Mouse (Mus musculus) kidney, postnatal 4 days (tissue): ENCODE data around the gene Gatad2a.

Experiments used
- DNase-seq, 2 experiments: peaks; one replicate each; pipeline ENCODE4 v3.0.0; 2021; ENCODE audit warnings: mixed read lengths in 2 of 2

Gene Gatad2a

DNA sequence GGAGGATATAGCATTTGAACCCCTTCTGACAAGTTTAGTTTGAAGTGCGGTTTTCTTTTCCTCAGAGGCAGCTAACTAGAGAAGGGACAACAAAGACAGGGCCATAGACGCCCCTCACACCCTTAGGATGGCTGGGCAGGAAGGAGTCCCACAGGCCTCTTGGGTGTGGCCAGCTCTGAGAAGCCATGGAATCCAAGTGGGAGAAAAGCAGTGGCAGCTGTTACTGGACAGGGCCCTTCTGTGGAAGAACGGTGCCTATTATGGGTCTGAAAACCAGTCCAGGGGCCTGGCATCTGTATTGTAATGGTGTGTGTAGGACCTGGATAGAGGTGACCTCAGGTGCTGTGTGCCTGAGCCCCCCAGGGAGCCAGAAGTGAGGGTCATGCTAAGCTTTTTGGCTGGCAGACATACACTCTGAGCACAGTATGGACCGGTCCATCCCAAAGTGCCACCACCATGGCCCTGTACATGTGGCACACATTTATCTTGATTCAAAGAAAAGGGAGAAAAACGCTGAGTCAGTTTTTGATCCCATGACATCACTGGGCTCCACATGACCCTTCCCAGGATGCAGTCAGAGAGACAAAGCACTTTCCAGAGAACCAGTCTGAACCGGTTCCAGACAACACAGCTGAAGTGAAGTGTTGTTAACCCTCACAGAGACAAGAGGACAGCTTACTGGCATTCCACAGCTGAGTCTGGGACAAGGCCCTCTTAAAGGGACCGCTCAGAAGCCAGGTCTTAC is 60.0 kb downstream of the Gatad2a start:
- DNase-seq: peak; percentile 43 to 71

DNA sequence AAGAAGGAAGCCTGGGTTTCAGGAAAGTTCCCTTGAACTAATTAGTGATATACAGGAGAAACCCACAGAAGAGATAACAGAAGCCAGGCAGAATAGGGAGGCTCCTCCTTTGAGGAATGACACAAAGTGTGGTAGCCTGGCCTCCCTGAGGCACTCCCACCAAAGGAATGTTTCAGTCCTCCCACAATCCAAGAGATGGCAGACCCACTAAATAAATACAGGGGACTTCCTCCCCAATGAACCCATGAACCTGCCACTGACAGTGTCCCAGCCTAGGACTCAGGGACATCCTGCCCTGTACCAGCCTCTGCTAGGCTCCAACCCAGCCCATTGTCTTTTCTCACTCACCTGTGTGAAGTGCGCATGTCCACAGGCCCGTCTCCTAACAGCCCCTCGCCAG is 60.8 kb downstream of the Gatad2a start:
- no peak for DNase-seq

DNA sequence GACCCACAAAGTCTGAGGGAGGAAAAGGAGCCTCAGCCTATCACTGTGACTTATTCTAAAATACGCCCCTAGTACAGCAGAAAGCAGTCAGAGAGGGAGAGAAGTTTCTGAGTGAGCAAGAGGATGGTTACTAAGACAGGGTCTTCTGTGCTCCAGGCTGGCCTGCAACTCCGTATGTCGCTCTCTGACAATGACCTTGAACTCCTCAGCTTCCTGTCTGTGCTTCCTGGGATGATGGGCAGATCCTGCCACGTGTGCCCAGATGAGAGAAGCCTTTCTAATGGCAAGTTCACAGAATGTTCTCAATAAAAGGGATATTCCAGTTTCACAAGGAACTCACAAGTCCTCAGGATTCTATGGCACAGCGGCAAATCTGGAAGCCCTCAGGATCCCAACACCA is 61.6 kb downstream of the Gatad2a start:
- DNase-seq: no peak

DNA sequence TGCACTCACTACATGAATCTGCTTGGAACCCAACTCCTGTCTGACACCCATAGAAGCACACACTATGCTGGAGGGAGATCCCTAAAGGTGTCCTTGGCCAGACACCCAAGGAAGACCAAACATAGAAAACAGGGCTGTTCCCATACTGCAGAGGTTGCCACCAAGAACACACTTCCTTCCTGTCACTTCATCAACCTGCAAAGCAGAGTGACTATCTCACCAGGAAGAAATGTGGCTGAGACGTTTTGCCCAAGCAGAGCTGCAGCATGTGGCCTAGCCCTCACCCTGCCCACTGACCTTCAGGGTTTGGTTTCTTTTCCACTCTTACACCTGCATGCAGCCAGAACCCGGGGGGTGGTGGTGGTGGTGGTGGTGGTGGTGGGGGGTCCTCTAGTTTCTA is 62.4 kb downstream of the Gatad2a start:
- DNase-seq: no peak

DNA sequence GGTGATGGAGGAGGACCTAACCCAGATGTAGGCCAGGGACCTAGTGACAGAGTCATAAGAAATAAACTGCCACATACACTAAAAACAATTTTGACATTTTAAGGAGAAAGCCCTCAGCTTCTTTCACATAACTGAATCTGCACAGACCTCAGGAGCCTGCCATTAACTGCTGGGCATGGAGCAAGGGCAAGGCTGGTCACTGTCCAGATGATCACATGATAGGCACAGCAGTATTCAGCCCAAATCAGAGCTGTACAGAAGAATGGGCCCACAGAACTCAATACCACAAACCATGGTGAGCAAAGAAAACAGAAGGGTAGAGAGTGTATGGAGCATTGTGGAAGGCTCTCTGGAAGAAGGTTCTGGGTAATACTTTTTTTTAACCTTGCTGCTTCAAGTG is 69.3 kb downstream of the Gatad2a start:
- no peak for DNase-seq

DNA sequence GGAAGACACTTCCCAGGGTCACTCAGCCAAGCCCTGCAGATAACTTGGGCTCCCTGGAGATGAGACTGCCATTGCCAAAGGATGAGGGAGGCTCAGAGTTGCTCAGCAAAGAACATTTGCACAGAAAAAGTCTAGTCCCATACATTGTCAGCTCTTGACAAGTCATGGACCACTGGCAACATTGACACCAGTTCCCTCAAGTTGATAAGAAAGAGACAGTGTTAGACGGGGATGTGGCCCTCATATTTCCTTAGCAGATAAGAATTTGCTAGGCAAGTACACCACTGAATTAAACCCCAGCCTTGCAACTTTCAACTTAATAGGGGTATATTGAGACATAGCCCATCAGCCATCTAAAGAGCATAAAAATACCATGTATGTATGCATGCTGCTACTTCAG is 72.2 kb downstream of the Gatad2a start:
- no peak for DNase-seq

DNA sequence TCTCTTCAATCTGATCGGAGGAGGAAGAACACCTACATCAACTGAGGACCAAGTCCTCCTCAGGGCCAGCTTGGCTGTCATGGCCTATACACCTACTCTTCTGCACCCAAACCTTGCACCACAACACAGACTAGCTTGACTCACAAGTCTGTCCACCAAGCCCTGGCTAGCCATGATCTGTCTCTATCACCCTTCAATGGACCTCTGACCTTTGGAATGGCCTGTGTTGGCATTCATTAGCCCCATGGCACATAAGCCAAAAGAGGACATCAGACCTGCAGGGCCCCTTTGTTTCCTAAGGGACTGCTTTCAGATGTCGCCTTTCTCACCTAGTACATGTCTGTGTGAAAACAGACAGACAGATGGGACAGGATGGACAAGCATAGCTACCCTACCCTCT is 75.0 kb downstream of the Gatad2a start:
- no peak for DNase-seq

DNA sequence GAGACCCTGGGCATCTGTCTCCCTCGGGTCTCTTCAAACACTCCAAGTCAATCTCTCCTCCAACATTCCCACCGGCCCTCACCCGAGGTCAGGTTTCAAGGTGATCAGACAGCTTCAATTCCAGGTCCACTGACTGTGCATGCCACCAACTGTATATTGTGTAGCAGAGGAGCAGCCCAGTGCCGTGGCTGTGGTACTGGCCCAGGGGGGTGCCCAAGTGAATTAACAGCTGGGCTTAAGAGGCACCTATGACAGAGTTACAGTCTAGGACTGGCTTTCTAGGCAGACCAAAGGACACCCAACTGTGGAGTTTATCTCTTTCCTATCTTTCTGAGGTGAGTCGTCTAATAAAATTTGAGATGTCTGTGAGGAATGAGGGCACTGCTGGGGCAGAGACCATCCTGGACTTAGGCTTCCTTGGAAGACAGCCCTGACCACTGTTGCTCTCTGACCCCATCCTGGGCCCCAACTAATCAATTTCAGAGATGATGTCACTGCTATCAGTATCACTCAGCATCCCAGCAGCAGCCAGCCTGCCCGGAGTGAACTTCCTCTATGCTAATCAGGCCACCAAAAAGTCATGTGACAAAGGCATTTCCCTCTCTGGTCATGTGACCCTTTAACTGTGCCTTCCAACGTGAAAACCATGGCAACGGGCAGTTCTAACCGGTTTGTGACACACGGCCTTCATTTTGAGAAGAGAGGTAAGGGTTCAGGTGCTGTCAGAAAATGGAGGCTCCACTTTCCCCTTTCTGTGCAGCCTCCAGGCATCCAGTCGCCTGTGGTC is 76.1 kb downstream of the Gatad2a start:
- DNase-seq: peak; percentile 79 to 86

DNA sequence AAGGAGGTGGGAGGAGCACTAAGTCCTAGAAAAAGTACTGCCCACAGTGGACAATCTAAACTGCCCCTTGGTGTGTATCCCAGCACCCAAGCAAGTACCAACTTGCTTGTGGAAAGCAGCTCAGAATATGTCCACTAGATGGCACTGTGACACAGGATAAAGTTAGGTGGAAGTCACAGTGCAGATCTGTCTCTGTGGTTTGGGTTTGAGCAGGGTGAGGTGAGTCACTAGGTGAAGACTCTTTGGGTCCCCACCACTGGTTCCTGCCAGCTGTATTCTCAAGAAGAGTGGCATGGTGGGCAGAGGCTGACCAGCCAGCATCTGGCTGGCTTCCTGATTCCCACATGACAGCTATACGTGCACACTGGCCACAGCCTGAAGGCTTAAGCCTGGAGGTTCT is 77.2 kb downstream of the Gatad2a start:
- peak; percentile 67 to 76 for DNase-seq

DNA sequence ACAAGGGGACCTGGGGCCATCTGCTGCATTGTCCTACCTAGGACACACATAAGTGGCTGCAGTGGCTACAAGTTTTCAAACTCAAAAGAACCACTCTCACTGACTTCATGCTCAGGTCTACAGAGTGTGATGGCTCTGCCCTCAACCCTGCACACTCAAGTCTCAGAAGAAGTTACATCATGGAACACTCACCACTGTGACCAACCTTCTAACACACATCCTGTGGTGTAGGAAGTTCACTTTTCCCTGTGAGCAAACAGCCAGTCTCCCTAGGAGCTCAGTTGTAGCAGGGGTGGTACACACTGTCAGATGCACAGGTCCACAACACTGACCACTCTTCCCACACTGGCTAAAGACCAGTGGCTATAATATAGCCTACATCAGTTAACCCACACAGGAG is 77.7 kb downstream of the Gatad2a start:
- DNase-seq: no peak

DNA sequence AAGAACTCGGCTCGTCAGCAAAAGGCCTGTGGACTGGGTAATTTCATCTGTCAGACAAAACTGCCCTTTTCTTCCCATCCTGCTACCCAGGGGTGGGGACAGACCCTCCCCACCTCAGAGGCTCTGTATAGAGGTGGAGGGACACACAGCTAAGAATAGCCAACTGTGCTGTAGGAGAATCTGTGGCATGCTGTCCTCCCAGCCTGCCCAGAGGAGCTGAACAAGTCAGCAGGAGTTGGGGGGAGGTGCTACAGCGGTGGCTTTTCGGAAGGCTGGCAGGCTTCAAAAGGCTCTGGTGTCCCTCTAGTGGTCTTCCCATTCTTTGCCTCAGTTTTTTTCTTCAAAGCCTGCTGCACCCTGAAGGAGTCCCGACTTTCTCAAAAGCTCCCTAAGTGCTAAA is 80.4 kb downstream of the Gatad2a start:
- peak; percentile 34 to 55 for DNase-seq

DNA sequence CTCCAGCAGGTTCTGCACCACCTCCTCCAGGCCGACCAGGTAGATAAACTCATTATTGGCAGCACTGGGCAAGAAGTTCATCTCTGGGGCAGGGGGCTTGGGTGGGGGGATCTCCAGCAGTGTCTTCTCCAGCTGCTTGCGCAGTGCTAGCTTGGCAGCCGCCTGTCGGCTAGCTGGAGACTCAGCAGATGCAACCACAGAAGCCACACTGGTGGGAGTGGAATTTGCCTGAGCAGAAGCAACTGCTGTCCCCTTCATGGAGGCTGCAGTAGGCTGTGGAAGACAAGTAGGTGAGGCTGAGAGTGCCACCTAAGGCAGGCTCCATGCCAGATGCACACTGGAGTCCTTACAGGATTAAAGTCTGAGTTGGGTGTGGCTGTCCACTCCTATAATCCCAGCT is 81.7 kb downstream of the Gatad2a start:
- DNase-seq: no peak

DNA sequence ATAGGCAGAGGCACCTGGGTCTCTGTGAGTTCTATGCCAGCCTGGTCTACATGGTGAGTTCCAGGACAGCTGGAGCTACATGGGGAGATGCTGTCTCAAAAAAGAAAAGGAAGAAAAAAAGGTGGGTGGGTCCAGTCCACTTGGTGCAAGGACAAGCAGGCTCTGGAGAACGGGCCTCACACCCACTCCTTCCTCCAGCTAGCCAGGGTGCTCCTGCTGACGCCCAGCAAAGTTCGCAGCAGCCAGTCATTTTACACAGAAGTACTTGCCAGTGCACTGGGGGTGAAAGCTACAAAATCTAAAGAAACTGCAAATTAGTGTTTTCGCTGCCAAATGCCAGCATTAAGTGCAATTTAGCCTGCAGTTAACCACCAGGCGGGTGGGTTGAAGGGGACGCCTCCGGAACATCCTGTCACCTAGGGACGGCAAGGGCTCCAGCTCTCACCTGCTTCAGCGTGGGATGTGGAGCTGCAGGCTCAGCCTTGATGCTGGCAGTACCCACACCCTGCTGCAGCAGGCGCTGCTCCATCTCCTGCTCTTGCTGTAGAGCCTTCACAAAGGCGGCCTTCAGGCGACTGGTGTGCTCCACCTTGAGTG is 83.6 kb downstream of the Gatad2a start:
- no peak for DNase-seq

DNA sequence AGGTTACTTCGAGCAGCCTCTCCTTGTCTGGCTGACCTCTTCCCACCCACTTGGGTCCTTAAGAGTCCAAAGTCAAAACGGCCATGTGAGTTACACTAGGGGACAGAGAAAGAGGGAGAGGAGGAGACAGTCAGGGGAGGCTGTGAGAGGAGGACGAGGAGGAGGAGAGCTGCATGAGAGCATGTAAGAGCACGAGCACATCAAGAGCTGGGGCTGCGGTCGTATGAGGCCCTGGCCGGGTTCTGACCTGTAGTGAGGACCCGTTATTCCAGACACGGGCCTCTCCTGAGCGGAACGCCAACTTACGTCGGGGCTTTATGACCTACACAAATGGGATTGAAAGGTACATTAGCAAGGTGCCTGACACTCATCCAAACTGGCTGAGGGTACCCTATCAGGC is 84.3 kb downstream of the Gatad2a start:
- DNase-seq: no peak

DNA sequence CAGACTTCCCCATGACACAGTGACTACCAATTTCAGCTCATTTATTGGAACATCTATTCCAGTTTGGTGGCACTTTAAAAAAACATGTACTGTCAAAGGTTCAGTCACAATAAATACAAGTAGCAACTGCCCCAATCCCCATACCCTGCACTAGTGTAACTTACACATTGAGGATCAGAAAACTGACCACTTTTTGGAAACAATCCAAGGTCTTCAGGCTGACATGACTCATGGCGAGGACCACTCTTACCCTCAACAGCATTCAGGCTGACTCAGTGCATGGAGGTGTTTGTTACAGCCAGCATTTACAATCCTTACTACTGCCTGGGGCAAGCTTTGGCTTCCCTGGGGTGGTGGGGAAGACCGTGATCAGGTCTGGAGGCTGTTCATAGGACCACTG is 89.1 kb downstream of the Gatad2a start:
- DNase-seq: no peak

DNA sequence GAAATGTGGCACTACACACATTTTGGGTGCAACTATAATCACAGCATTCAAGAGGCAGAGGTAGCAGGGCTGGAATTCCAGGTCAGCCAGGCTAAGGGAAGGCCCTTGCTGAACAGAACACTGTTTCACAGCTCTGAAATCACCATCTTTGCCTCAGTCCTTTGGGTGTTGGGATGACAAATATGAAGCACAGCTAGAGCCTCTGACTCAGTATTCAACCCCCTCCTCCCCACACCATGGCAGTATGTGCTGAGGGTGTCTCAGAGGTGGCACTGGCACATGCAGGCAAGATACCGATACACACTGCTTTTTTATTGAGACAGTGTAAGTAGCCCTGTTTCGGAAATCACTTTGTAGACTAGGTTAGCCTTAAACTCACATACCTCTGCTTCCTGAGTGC is 89.9 kb downstream of the Gatad2a start:
- DNase-seq: no peak

DNA sequence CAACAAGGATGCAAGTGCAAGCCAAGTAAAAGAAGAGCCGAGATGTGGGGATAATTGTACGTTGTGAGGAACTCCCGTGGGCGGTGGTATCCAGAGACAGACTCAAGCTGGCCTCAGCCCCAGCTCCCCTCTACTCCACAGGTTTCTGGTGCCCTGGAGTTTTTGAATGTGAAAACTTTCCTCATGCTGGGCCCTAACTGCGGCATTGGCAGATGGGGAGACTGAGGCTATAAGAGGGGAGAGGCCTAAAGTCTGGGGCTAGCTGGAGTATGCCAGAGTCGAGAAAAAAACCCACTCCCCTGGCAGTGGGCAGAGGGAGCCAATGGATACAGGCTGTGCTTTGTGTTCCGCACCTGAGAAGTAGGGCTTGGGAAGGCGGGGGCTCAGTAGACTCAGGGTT is 92.1 kb downstream of the Gatad2a start:
- DNase-seq: no peak

DNA sequence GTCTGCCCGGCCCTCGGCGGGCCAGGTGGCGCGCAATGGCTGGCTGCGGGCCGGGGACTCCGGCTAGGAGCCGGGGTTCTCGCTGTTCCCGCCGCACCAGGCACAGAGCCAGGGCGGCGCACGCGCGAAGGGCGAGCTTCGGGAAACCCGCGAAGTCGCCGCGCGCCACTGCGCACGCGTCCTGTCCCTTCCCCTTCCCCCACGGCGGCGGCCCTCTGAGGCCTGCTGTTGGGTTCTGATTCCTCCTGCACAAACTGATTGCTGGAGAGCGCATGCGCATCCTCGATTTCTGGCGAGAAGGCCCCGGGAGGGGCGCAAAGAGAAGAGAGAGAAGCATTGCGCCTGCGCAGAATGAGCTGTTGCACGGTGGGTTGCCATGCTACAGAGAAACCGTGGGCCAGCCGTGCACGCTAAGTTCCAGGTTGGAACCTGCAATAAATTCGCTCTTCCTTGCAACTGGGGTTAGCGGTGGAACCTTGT is 93.1 kb downstream of the Gatad2a start:
- DNase-seq: peak; percentile 99

DNA sequence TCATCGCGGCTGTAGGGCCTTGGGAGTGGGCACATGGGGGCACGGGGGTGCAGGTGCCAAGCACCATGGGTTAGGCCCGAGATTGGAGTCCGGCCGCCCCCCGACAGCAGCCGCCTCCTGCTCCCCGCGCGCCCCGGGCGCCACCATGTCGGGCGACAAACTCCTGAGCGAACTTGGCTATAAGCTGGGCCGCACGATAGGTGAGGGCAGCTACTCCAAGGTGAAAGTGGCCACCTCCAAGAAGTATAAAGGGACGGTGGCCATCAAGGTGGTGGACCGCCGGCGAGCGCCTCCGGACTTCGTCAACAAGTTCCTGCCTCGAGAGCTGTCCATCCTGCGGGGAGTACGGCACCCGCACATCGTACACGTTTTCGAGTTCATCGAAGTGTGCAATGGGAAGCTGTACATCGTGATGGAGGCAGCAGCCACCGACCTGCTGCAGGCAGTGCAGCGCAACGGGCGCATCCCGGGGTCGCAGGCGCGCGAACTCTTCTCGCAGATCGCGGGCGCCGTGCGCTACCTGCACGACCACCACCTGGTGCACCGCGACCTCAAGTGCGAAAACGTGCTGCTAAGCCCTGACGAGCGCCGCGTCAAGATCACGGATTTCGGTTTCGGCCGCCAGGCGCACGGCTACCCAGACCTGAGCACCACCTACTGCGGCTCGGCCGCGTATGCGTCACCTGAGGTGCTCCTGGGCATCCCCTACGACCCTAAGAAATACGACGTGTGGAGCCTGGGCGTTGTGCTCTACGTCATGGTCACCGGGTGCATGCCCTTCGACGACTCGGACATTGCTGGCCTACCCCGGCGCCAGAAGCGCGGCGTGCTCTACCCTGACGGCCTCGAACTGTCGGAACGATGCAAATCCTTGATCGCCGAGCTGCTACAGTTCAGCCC is 93.8 kb downstream of the Gatad2a start, which contains the start of the genes Tssk6, Ndufa13 and Yjefn3:
TSS of gene Tssk6 (plus strand) at position 22 of the 900 bp plus-strand sequence.
TSS of gene Ndufa13 (minus strand) at position 396 of the 900 bp plus-strand sequence.
TSS of gene Yjefn3 (minus strand) at position 550 of the 900 bp plus-strand sequence.
- peak; percentile 48 to 66 for DNase-seq

DNA sequence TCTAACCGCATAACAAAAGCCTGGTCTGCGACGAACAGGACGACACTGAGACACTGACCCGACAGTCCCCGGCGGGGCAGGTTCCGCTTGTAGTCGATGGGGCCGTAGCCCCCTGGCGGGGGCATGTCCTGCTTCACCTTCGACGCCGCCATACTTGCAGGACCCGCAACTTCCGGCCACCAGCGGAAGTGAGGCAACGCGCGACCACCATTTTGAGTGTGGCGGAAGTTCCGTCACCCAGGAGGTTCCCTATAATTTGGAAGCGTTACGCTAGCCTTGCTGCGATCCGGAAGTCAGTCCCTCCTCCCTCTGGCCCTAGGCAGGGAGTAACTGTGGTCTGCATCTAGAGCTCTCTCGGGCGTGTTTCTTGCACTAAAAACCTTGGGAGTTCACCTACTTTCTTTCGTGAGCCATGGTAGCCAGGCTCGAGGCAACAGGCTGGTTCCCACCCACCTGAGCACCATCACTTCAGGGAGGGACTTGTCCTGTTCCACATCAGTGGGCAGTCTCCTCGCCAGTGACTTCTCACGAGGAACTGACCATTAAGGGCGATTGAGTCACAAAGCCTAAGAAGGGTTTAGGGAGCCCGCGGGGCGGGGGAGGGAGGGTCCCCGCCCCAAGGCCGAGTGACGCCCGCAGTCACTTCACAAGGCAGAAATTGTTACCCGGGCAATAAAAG is 94.6 kb downstream of the Gatad2a start:
- peak; percentile 98 to 99 for DNase-seq

DNA sequence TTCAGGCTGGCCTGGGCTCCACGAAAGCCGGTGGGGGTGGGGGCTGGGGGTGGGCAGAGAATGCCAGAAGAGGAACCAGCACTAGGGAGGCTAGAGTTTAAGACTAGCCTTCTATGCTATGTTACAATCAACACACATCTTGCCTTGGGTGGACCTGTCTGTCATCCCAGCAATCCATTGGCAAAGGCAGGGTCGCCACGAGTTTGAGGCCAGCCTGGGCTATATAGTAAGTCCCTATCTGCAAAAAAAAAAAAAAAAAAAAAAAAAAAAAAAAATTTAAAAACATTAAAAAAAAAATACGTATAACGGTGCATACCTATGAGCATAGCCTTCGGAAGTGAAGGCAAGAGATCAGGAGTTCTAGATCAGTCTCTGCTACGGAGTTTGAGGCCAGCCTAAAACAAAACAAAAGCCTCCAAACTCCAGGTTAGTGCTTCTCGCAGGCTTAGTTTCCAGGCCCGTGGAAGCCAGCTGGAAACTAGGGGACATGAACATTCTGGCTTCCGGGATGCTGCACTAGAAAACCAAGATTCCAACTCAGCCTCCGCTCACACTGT is 95.2 kb downstream of the Gatad2a start:
- DNase-seq: peak in 1 of 2 experiments; percentile 46

DNA sequence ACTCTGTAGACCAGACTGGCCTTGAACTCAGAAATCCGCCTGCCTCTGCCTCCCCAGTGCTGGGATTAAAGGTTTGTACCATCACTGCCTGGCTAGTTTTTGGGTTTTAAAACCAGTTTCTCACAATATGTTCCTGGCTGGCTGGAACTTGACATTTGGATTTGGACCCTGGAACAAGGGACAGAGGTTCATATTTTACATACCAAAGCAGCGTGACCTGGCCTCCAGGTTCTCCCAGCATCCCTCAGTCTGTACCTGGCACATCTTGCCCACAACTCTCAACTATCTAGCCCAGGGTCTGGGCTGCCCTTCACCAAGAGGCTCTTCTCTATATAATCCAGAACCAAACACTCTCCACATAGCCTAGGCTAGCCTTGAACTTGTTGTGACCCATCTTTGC is 96.3 kb downstream of the Gatad2a start:
- no peak for DNase-seq
